Mouse (Mus musculus) lung, postnatal 0 days (tissue): ENCODE measurements around the gene Clic6. TPM values are rescaled to one million over a fixed set of nuclear protein-coding genes. Genes with fewer than 3 reads are reported as not detected.
A peak's percentile ranks its signal among the peaks of the same experiment; 100 is the strongest.

ENCODE experiments used
- ATAC-seq: fragments of 200-750 bp; cut with Nextera tagmentation; 2 replicates; pipeline ENCODE4 v1.8.0; 2017; ENCODE audit warnings: moderate library complexity
- DNase-seq: peaks from one replicate; pipeline ENCODE4 v3.0.0-alpha.2; 2016; ENCODE audit warnings: low spot score
- H3K27ac ChIP-seq: fragments of 300-500 bp; sonication (generic); 2 replicates; pipeline ENCODE4 v1.5.1; 2014; ENCODE audit warnings: antibody characterized with exemption, mild to moderate bottlenecking, low read length, mixed read lengths
- H3K27me3 ChIP-seq: fragments of 300-500 bp; sonication (generic); replicated peaks from 2 replicates; pipeline ENCODE4 v1.6.1; 2014; ENCODE audit warnings: low read length, mixed read lengths; ENCODE audit not compliant: insufficient read depth
- H3K36me3 ChIP-seq: fragments of 300-500 bp; sonication (generic); 2 replicates; pipeline ENCODE4 v1.6.1; 2014; ENCODE audit warnings: low read length, mixed read lengths; ENCODE audit not compliant: insufficient read depth
- H3K4me1 ChIP-seq: fragments of 300-500 bp; sonication (generic); 2 replicates; pipeline ENCODE4 v1.6.1; 2014; ENCODE audit warnings: antibody characterized with exemption, low read depth, low read length, mixed read lengths; ENCODE audit not compliant: insufficient read depth
- H3K4me2 ChIP-seq: fragments of 300-500 bp; sonication (generic); replicated peaks from 2 replicates; pipeline ENCODE4 v1.6.1; 2014; ENCODE audit warnings: low read depth, mild to moderate bottlenecking, low read length, moderate library complexity, mixed read lengths
- H3K4me3 ChIP-seq: fragments of 300-500 bp; sonication (generic); 2 replicates; pipeline ENCODE4 v1.5.1; 2014; ENCODE audit warnings: low read depth, low read length
- H3K9ac ChIP-seq: fragments of 300-500 bp; sonication (generic); replicated peaks from 2 replicates; pipeline ENCODE4 v1.6.1; 2014; ENCODE audit warnings: low read depth, mild to moderate bottlenecking
- H3K9me3 ChIP-seq: fragments of 300-500 bp; sonication (generic); 2 replicates; pipeline ENCODE4 v1.6.1; 2016; ENCODE audit warnings: low read length, mixed read lengths
- CTCF ChIP-seq: IDR thresholded peaks from 2 replicates; pipeline ENCODE4 v1.5.1; 2016; ENCODE audit warnings: antibody characterized with exemption, mild to moderate bottlenecking
- EP300 ChIP-seq: IDR thresholded peaks from 2 replicates; pipeline ENCODE4 v1.6.1; 2016; ENCODE audit warnings: antibody characterized with exemption, mild to moderate bottlenecking, control low read depth
- WGBS: fragments of 180-500 bp; shearing (Covaris S2); extraction: QIAGEN DNeasy Blood & Tissue Kit; methylation state at CpG from one replicate; pipeline ENCODE4 v1.1.7; 2014; 5-methylcytosine and 5-hydroxymethylcytosine counted together
- polyA plus RNA-seq: library from polyadenylated mRNA; unstranded; fragments of >200 nt; fragmentation: Nextera tagmentation; extraction: Ambion mirVana; gene quantifications from 2 replicates; pipeline ENCODE4 v1.2.1, GENCODE M21; 2015

Gene Clic6
- polyA plus RNA-seq, 1 experiment from 2014 or later, result 14.5 TPM

DNA sequence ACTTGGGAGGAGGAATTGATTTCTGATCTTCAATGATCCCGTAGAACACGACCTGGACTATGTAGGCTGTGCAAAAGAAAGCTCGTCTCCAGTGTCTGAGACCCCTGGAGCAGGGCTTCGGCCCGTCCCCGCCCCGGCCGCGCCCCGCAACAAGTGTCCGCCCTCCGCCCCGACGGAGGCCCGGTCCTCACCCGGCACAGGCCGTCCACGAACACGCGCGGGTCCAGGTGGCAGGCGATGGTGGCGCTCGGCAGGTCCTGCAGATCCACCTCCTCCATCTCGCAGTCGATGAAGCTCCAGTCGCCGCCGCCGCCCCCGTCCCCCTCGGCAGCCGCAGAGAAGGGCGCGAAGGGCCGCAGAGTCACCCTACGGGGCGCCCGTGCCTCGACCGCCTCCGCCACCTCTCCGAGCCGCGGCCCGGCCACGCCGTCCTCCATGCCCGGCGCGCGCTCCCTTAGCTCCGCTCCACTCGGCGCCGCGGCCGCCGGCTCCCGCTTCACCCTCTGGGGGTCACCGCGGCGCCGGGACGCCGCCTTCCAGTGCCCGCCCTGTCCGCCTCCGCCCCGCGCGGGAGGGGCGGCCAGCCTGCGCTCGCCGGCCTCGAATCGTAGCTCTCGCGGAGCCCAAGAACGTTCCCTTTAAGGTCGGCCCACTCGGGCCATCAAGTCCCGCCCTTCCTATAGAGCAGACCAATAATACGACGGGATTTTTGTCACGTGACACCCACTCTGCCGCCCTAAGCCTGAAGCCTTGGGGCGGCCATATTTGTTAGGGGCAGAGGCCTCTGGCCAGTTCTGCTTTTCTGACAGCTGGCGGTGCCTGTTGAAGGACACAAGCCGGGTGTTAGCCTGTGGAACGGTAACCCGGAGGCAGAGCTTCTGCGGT is 19.7 kb upstream of the Clic6 start:
- peak overlapping the region; percentile 74 for H3K9ac ChIP-seq
- H3K4me1 ChIP-seq, result peaks cover 16% of the 10 kb centered on the region; the same call in 1 of the 2 replicates
- H3K36me3 ChIP-seq, result no peaks in the 10 kb centered on the region
- WGBS, result under 1% methylated on average over 69 of the region's 94 CpGs
- TF ChIP-seq EP300 (peak; percentile 36; the same call in 1 of the 2 replicates), CTCF (peak; percentile 36; the same call in 1 of the 2 replicates)
- peak overlapping the region; percentile 93 for H3K4me2 ChIP-seq
- peak overlapping the region; percentile 87 for H3K4me3 ChIP-seq
- DNase-seq (peak; percentile 99), ATAC-seq (peak; percentile 99)
- no peaks in the 10 kb centered on the region for H3K27me3 ChIP-seq
- H3K27ac ChIP-seq, result peak overlapping the region; percentile 75
- no peaks in the 10 kb centered on the region for H3K9me3 ChIP-seq

- no peak overlapping the region for H3K9ac ChIP-seq
- TF ChIP-seq EP300, result no peak
- TF ChIP-seq CTCF, result no peak
- no peak overlapping the region for H3K4me3 ChIP-seq
- no peaks in the 10 kb centered on the region for H3K27me3 ChIP-seq
- no peak overlapping the region for H3K4me2 ChIP-seq
- H3K9me3 ChIP-seq, result no peaks in the 10 kb centered on the region
- H3K4me1 ChIP-seq, result peaks cover 16% of the 10 kb centered on the region; the same call in 1 of the 2 replicates
- ATAC-seq, result no peak
- H3K36me3 ChIP-seq, result no peaks in the 10 kb centered on the region
- 79% methylated on average over 5 of the region's 5 CpGs for WGBS
- H3K27ac ChIP-seq, result no peak overlapping the region
- no peak for DNase-seq
Observed at GRCm38 (mm10) chr16:92467041-92467440, 18.5 kb upstream of the Clic6 start.

- Histone ChIP-seq H3K27ac (no peak overlapping the region), H3K27me3 (no peaks in the 10 kb centered on the region), H3K4me1 (peaks cover 16% of the 10 kb centered on the region; the same call in 1 of the 2 replicates), H3K9me3 (no peaks in the 10 kb centered on the region), H3K9ac (no peak overlapping the region), H3K4me3 (no peak overlapping the region), H3K4me2 (no peak overlapping the region), H3K36me3 (no peaks in the 10 kb centered on the region)
- TF ChIP-seq CTCF (no peak), EP300 (no peak)
- 74% methylated on average over 14 of the region's 14 CpGs for WGBS
- DNase-seq (no peak), ATAC-seq (no peak)
Observed at GRCm38 (mm10) chr16:92468459-92468858, 17.1 kb upstream of the Clic6 start.

DNA sequence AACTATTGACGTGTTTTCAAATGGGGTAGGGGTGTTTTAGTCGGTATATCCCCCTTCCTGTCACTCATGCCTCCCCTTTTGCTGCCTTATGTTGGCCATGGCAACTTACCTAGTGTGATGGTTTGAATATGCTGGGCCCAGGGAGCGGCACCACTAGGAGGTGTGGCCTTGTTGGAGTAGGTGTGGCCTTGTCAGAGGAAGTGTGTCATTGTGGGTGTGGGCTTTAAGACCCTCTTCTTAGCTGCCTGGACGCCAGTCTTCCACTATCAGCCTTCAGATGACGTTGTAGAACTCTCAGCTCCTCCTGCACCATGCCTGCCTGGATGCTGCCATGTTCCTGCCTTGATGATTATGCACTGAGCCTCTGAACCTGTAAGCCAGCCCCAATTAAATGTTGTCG is 14.8 kb upstream of the Clic6 start, which contains the start of gene Rcan1:
Rcan1 (minus strand) TSS at position 162 of the 400 bp plus-strand sequence.
- Histone ChIP-seq H3K4me3 (no peak within 1 kb of the TSS), H3K9ac (no peak within 1 kb of the TSS), H3K36me3 (no peaks in the 10 kb centered on the region), H3K27me3 (no peaks in the 10 kb centered on the region), H3K4me1 (no peaks in the 10 kb centered on the region), H3K9me3 (no peaks in the 10 kb centered on the region), H3K4me2 (no peak within 1 kb of the TSS), H3K27ac (no peak within 1 kb of the TSS)
- 74% methylated on average over 6 of the region's 6 CpGs for WGBS
- DNase-seq (no peak), ATAC-seq (no peak)
- no peak for TF ChIP-seq CTCF
- no peak for TF ChIP-seq EP300

DNA sequence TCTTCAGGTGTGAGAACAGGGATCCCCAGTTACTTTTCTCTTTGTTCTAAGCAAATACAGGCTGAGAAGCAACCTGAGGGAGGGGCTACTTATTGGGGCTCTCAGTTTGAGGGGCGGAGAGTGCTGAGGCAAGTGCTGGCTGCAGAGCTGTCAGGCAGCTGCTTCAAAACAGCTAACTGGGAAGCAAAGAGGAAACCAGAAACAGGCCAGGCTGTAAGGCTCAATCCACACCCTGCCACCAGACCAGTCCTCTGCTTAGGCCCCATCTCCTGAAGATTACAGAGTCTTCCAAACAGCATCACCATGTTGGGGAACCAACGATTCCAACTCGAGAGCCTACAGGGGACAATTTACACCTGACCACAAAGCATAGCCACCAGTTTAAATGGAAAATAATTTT is 12.6 kb upstream of the Clic6 start:
- Histone ChIP-seq H3K36me3 (no peaks in the 10 kb centered on the region), H3K9me3 (no peaks in the 10 kb centered on the region), H3K27ac (no peak overlapping the region), H3K9ac (no peak overlapping the region), H3K27me3 (no peaks in the 10 kb centered on the region), H3K4me2 (no peak overlapping the region), H3K4me1 (no peaks in the 10 kb centered on the region), H3K4me3 (no peak overlapping the region)
- peak; percentile 52 for ATAC-seq
- WGBS, result 35% methylated on average over 3 of the region's 3 CpGs
- DNase-seq, result peak; percentile 59
- TF ChIP-seq EP300, result no peak

- peak; percentile 87 for ATAC-seq
- 47% methylated on average over 24 of the region's 25 CpGs for WGBS
- no peak overlapping the region for H3K4me3 ChIP-seq
Observed at GRCm38 (mm10) chr16:92475093-92475860, 10.3 kb upstream of the Clic6 start.

More at GRCm38 (mm10) chr16:92475093-92475860, 10.3 kb upstream of the Clic6 start:
- no peaks in the 10 kb centered on the region for H3K9me3 ChIP-seq
- H3K4me2 ChIP-seq, result peak overlapping the region; percentile 25; the same call in 1 of the 2 replicates
- 0 out of 2 replicates have a peak, but pooled peaks cover 4% of the 10 kb centered on the region for H3K27me3 ChIP-seq
- peak overlapping the region; percentile 38 for H3K27ac ChIP-seq
- H3K9ac ChIP-seq, result no peak overlapping the region
- H3K36me3 ChIP-seq, result no peaks in the 10 kb centered on the region
- peak; percentile 62 for DNase-seq
- H3K4me1 ChIP-seq, result no peaks in the 10 kb centered on the region
- TF ChIP-seq EP300 (no peak), CTCF (no peak)
